Mouse (Mus musculus): Measurements from ENCODE around the gene Csk.

DNA sequence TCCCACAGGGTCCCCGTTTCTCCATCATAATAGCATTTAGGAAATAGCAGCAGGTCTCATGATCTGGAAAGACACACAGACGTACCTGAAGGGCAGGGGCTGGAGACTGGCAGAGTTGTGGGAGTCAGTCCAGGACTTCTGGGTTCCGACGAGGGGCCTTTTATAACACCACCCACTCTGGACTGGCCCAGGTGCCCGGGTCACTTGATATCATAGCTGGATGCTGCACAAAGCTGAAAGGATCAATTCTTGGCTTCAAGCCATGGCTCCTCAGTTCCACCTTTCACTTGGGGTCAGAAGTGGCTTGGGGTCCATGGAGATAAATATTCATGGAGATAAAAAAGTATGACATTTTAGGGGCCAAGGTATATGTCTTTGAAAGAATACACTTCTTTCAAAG lies 30.1 kb upstream of the Csk start, which contains the start of gene Cyp1a2:
- TF ChIP-seq CTCF (IDR thresholded peaks at IDR 0.05; ENCODE audit: insufficient read depth, low read depth, low read length) (no peak), POLR2A (IDR thresholded peaks at IDR 0.05; ENCODE audit: insufficient read depth, low read depth, low read length) (no peak)
